Mouse (Mus musculus) MEL (cell line): ENCODE data around the gene Lrrfip1. TPM values are rescaled to one million over a fixed set of nuclear protein-coding genes. Genes with fewer than 3 reads are reported as not detected.

ENCODE experiments used
- DNase-seq: peaks from one replicate; pipeline ENCODE4 v3.0.0; 2011; ENCODE audit warnings: low read depth, low spot score
- H3K27ac ChIP-seq: 2 replicates; pipeline ENCODE4 v1.5.1; 2012; ENCODE audit warnings: low read depth, mild to moderate bottlenecking, control low read depth, low read length, moderate library complexity; ENCODE audit not compliant: control insufficient read depth
- H3K27me3 ChIP-seq, 2 experiments: fragments of 150-350 bp in 1 of 2; sonication (generic) in 1 of 2; 2 replicates each; pipeline ENCODE4 v1.6.1; 2012; ENCODE audit warnings: low read length in 2 of 2, mild to moderate bottlenecking in 2 of 2, improper control_type of control experiment in 1 of 2, moderate library complexity in 1 of 2; ENCODE audit not compliant: insufficient read depth in 2 of 2, control insufficient read depth in 1 of 2
- H3K36me3 ChIP-seq, 2 experiments: 2 replicates each; pipeline ENCODE4 v1.6.1; 2012 to 2014; ENCODE audit warnings: low read length in 2 of 2, improper control_type of control experiment in 1 of 2, inconsistent platforms in 1 of 2, mild to moderate bottlenecking in 1 of 2; ENCODE audit not compliant: insufficient read depth in 2 of 2, control insufficient read depth in 1 of 2
- H3K4me1 ChIP-seq, 2 experiments: fragments of 150-350 bp in 1 of 2; sonication (generic) in 1 of 2; 2 replicates each; pipeline ENCODE4 v1.6.1; 2012; ENCODE audit warnings: low read length in 2 of 2, improper control_type of control experiment in 1 of 2, mild to moderate bottlenecking in 1 of 2; ENCODE audit not compliant: insufficient read depth in 2 of 2, control insufficient read depth in 1 of 2
- H3K4me3 ChIP-seq, 2 experiments: fragments of 150-350 bp in 1 of 2; sonication (generic) in 1 of 2; 2 replicates each; pipeline ENCODE4 v1.5.1; 2012; ENCODE audit warnings: low read depth in 2 of 2, low read length in 2 of 2, mild to moderate bottlenecking in 2 of 2, moderate library complexity in 2 of 2, control low read depth in 1 of 2, improper control_type of control experiment in 1 of 2; ENCODE audit not compliant: control insufficient read depth in 1 of 2, insufficient read depth in 1 of 2
- H3K79me2 ChIP-seq: 2 replicates; pipeline ENCODE4 v1.6.1; 2012; ENCODE audit warnings: mild to moderate bottlenecking, low read length, moderate library complexity; ENCODE audit not compliant: control insufficient read depth, poor library complexity, insufficient read depth
- H3K9ac ChIP-seq: 2 replicates; pipeline ENCODE4 v1.6.1; 2012; ENCODE audit warnings: low read depth, mild to moderate bottlenecking, control low read depth, low read length, moderate library complexity; ENCODE audit not compliant: control insufficient read depth, poor library complexity, severe bottlenecking
- H3K9me3 ChIP-seq: fragments of 150-350 bp; sonication (generic); replicated peaks from 2 replicates; pipeline ENCODE4 v1.6.1; 2012; ENCODE audit warnings: mild to moderate bottlenecking, low read length, improper control_type of control experiment, moderate library complexity; ENCODE audit not compliant: insufficient read depth
- BHLHE40 ChIP-seq: IDR thresholded peaks from 2 replicates; pipeline ENCODE4 v1.6.1; 2012; ENCODE audit warnings: low read depth, mild to moderate bottlenecking, inconsistent platforms, low read length, improper control_type of control experiment, borderline replicate concordance
- EP300 ChIP-seq, 2 experiments: IDR thresholded peaks; 2 replicates each; pipeline ENCODE4 v1.6.1; 2011; ENCODE audit warnings: improper control_type of control experiment in 2 of 2, low read length in 2 of 2, low read depth in 1 of 2, mild to moderate bottlenecking in 1 of 2
- ETS1 ChIP-seq: IDR thresholded peaks from 2 replicates; pipeline ENCODE4 v1.6.1; 2012; ENCODE audit warnings: low read depth, mild to moderate bottlenecking, inconsistent platforms, low read length, improper control_type of control experiment, moderate library complexity
- GABPA ChIP-seq: IDR thresholded peaks from 2 replicates; pipeline ENCODE4 v1.6.1; 2012; ENCODE audit warnings: low read depth, mild to moderate bottlenecking, inconsistent platforms, low read length, improper control_type of control experiment, moderate library complexity
- GATA1 ChIP-seq: IDR thresholded peaks from 2 replicates; pipeline ENCODE4 v1.6.1; 2011; ENCODE audit warnings: low read depth, low read length, improper control_type of control experiment
- MAX ChIP-seq: IDR thresholded peaks from 2 replicates; pipeline ENCODE4 v1.6.1; 2011; ENCODE audit warnings: low read length, improper control_type of control experiment
- MAZ ChIP-seq: IDR thresholded peaks from 2 replicates; pipeline ENCODE4 v1.6.1; 2012; ENCODE audit warnings: low read depth, mild to moderate bottlenecking, inconsistent platforms, low read length, improper control_type of control experiment
- MEF2A ChIP-seq: IDR thresholded peaks from 2 replicates; pipeline ENCODE4 v1.6.1; 2014; ENCODE audit warnings: low read depth, mild to moderate bottlenecking, inconsistent platforms, low read length, improper control_type of control experiment; ENCODE audit not compliant: poor library complexity, insufficient replicate concordance, severe bottlenecking; ENCODE audit errors: extremely low read depth
- MXI1 ChIP-seq: IDR thresholded peaks from 2 replicates; pipeline ENCODE4 v1.6.1; 2011; ENCODE audit warnings: mild to moderate bottlenecking, low read depth, low read length, improper control_type of control experiment
- NELFE ChIP-seq: IDR thresholded peaks from 2 replicates; pipeline ENCODE4 v1.6.1; 2011; ENCODE audit warnings: low read depth, low read length, improper control_type of control experiment
- POLR2A ChIP-seq, 2 experiments: IDR thresholded peaks; 2 replicates each; pipeline ENCODE4 v1.6.1; 2011 to 2012; ENCODE audit warnings: low read length in 2 of 2, mild to moderate bottlenecking in 2 of 2, control low read depth in 1 of 2, improper control_type of control experiment in 1 of 2, low read depth in 1 of 2, moderate library complexity in 1 of 2; ENCODE audit not compliant: control insufficient read depth in 1 of 2, insufficient read depth in 1 of 2, poor library complexity in 1 of 2
- POLR2AphosphoS2 ChIP-seq: IDR thresholded peaks from 2 replicates; pipeline ENCODE4 v1.6.1; 2011; ENCODE audit warnings: low read length, improper control_type of control experiment
- POLR2AphosphoS5 ChIP-seq: IDR thresholded peaks from 2 replicates; pipeline ENCODE4 v1.6.1; 2012; ENCODE audit warnings: low read depth, borderline replicate concordance, mild to moderate bottlenecking, inconsistent platforms, low read length, moderate library complexity, mixed read lengths
- SIN3A ChIP-seq: IDR thresholded peaks from 2 replicates; pipeline ENCODE4 v1.6.1; 2012; ENCODE audit warnings: low read length, improper control_type of control experiment, inconsistent platforms
- SMC3 ChIP-seq: IDR thresholded peaks from 2 replicates; pipeline ENCODE4 v1.6.1; 2011; ENCODE audit warnings: low read depth, low read length, improper control_type of control experiment
- UBTF ChIP-seq: IDR thresholded peaks from 2 replicates; pipeline ENCODE4 v1.6.1; 2012; ENCODE audit warnings: low read depth, mild to moderate bottlenecking, inconsistent platforms, low read length, improper control_type of control experiment, moderate library complexity, borderline replicate concordance; ENCODE audit not compliant: insufficient read depth
- ZNF384 ChIP-seq: IDR thresholded peaks from 2 replicates; pipeline ENCODE4 v1.6.1; 2012; ENCODE audit warnings: low read depth, mild to moderate bottlenecking, inconsistent platforms, low read length, improper control_type of control experiment
- polyA plus RNA-seq, 2 experiments: library from polyadenylated mRNA; stranded (reverse) in 1 of 2; unstranded in 1 of 2; fragments of >175 nt in 1 of 2; fragments of >200 nt in 1 of 2; gene quantifications; 2 replicates each; pipeline versions ENCODE4 v1.2.1 to v1.2.4; 2012; ENCODE audit warnings: low replicate concordance in 2 of 2, low read depth in 1 of 2; ENCODE audit not compliant: insufficient read length in 2 of 2, insufficient read depth in 1 of 2, missing spikeins in 1 of 2
- total RNA-seq: library from RNA; depleted of rRNA; stranded (reverse); fragments of 300-350 nt; gene quantifications from 2 replicates; pipeline ENCODE4 v1.2.3, GENCODE M21; 2012

Lrrfip1 gene
- total and polyA plus RNA-seq, 3 experiments: 12.9 to 15.4 TPM; not detected in 1

- DNase-seq: no peak
- no peaks in the 10 kb centered on the region for H3K27me3 ChIP-seq
- H3K27ac ChIP-seq: no peak overlapping the region
- no peaks in the 10 kb centered on the region for H3K79me2 ChIP-seq
- no peak overlapping the region for H3K9ac ChIP-seq
- no peaks in the 10 kb centered on the region for H3K9me3 ChIP-seq
- peaks cover 5 to 13% of the 10 kb centered on the region in 2 experiments; a peak in 3 of 4 replicates for H3K4me1 ChIP-seq
- TF ChIP-seq UBTF (no peak), GATA1 (no peak), NELFE (no peak), MAZ (no peak), ZNF384 (no peak), SMC3 (no peak), BHLHE40 (no peak), POLR2AphosphoS2 (no peak), SIN3A (no peak), MAX (no peak), POLR2A (IDR thresholded peaks at IDR 0.05; ENCODE audit: control insufficient read depth in 1 of 2, insufficient read depth in 1 of 2, low read depth in 1 of 2, low read length in 2 of 2, poor library complexity in 1 of 2) (no peak), MEF2A (no peak), POLR2AphosphoS5 (no peak), MXI1 (no peak)
- H3K36me3 ChIP-seq: peaks cover 0 to 12% of the 10 kb centered on the region in 2 experiments; a peak in 2 of 4 replicates
- H3K4me3 ChIP-seq: no peak overlapping the region
Observed at GRCm38 (mm10) chr1:91032393-91032971, 33.9 kb downstream of the Lrrfip1 start.

- Histone ChIP-seq H3K27ac (peak overlapping the region; percentile 86), H3K4me3 (peak overlapping the region in 1 of 2 experiments; percentile 17; a peak in 1 of 4 replicates), H3K79me2 (no peaks in the 10 kb centered on the region), H3K36me3 (peaks cover 0 to 12% of the 10 kb centered on the region in 2 experiments; a peak in 2 of 4 replicates)
- DNase-seq: peak; percentile 79
- peak; percentile 38; the same call in 1 of the 2 replicates for TF ChIP-seq GATA1
- no peak for TF ChIP-seq GABPA
- TF ChIP-seq ETS1: peak; percentile 68
- peak; percentile 48; the same call in 1 of the 2 replicates for TF ChIP-seq MAZ
- no peak for TF ChIP-seq NELFE
- TF ChIP-seq EP300 (IDR thresholded peaks at IDR 0.05; ENCODE audit: low read depth in 1 of 2, low read length in 2 of 2): peak; percentile 47
- TF ChIP-seq, all 39 proteins: peak for 4
- H3K9me3 ChIP-seq: no peaks in the 10 kb centered on the region
- H3K27me3 ChIP-seq: no peaks in the 10 kb centered on the region
- H3K4me1 ChIP-seq: peaks cover 5 to 13% of the 10 kb centered on the region in 2 experiments; a peak in 3 of 4 replicates
- H3K9ac ChIP-seq: peak overlapping the region; percentile 31; the same call in 1 of the 2 replicates
Observed at GRCm38 (mm10) chr1:91034547-91034946, 36.0 kb downstream of the Lrrfip1 start.
